Mouse (Mus musculus) bone marrow macrophage, adult 2 months (primary cell): Measurements from ENCODE around the gene Zgrf1.

Source experiments
- CTCF ChIP-seq: IDR thresholded peaks from 2 replicates; pipeline ENCODE4 v1.5.1; 2012; ENCODE audit warnings: low read depth, mild to moderate bottlenecking, low read length, moderate library complexity
- POLR2A ChIP-seq: IDR thresholded peaks from 2 replicates; pipeline ENCODE4 v1.6.1; 2012; ENCODE audit warnings: mild to moderate bottlenecking, low read depth, low read length, borderline replicate concordance

DNA sequence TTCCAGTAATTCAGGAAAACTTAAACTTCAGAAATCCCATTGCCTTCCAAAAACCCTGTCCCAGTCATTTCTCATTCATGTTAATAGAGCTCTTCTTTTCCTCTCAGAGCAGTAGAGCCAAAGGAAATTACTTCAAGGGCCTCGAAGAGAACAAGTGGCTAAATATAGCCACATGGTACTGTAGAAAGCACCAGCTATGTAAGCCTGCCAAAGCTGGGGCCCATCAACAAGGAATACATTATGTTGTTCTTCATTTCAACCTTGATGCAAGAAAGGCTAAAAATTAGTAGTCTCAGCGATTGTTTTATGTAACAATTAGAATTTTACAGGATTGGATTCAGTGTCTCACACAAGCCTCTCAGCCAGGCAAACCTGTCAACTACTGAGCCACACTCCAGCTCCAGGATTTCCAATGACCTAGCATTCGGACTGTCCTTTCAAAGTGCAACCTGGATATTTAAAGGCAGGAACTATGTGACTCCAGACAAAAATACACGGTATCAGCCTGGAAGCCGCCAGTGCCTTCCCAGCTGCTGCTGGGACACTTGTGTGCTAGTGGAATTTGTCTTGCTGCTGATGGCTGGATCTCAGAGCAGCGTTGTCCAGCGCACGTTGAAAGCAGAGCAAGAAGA, 28.0 kb upstream of the Zgrf1 start:
- no peak for TF ChIP-seq POLR2A
- no peak for TF ChIP-seq CTCF
